Mouse (Mus musculus) regulatory T cell (primary cell): ENCODE data around the gene Cd1d1.
"Not testable (repeated sequence)": the region's sequence is repeated elsewhere in the genome, so short reads cannot be mapped to it uniquely, and the experiment has no call there.

Experiments
- in situ Hi-C: fragments of 300-600 bp; cut with MboI, MseI; formaldehyde crosslinking; loops from one replicate; pipeline ENCODE4 v1.15.1; 2025; ENCODE audit warnings: high pct_unique_total_duplicates

Gene Cd1d1

DNA sequence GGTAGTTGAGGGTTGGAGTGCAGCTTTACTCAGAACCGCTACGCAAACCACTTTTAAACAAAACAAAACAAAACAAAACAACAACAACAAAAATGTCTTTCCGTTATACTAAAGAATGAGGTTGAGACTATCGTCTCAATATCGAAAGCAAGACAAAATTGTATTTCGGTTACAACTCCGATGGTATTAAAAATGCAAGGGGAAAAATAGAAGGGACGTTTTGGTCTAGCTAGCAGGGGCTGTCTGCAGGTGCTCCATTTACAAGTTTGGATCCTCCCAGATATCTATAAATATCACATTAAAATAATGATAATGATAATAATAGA lies at the start of gene Cd1d1:
Cd1d1 (minus strand) TSS at position 27 of the 326 bp plus-strand sequence.
- in situ Hi-C loops = no loop called here

DNA sequence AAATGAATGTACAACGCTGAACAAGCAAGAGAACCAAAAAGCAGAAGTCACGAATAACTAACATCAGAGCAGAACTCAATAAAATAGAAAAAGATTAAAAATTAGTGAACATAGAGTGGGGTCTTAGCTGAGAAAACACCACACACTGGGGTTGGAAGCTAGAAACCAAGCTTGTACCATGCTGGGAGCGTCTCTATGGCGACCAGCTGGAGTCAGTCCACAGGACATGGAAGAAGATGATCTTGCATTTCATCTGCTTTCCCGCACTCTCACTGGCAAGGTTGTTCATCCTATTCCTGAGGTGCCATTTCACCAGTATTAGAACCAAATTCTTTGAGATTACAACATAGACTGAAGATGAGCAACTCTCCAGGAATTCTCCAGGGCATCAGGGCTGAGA lies 48.6 kb upstream of the Cd1d1 start:
- in situ Hi-C loops = no loop called here

DNA sequence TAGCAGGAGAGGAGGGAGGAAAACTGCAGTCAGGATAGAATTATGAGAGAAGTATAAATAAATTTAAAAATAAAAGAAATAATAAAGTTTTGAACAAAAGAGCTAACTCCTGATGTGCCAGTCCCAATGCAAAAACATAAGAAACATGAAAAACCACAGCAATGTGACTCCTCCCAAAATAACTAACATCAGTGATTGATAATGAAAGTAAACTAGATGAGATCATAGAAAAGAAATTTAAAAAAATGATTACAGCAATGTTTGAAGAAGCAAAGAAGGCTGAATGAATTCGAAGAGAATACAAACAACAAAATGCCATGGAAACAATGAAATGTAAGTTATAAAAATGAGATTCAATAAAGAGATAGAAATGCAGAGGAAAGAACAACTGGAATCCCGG lies 42.5 kb upstream of the Cd1d1 start:
- in situ Hi-C loops = no loop called here

DNA sequence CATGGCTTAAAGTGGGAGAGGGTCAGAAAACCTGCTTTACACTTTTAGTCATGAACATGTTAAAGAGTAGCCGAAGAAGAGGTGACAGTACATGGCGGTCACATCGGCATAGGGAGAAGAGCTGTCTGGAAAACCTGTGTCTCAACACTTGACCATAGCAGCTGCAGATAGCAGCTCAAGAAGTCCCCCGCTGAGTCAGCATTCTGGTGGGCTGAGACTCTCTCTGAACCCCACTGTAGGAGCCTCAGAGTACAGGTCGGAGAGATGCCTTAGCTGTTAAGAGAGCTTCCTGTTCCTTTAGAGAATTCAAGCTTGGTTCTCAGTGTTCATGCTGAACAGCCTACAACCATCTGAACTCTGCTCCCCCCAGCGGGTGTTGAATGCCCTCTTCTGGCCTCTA lies 39.3 kb upstream of the Cd1d1 start:
- in situ Hi-C loops = no loop called here

DNA sequence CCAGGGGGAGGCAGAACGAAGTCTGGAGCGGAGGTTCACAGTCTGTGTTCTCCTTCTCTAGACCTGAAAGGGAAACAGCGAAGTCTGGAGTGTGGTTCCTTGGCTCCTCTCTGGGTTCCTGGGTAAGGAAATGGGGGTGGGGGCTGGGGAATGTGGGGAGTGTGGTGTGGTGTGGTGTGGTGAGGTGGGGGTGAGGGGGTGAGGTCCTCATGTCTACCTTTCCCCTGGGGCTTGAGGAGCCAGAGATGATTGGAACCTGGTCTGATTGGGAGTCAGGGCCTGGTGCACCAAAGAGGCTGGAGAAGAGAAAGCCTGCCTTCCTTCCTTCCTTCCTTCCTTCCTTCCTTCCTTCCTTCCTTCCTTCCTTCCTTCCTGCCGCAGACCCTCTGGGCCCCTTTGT lies 34.8 kb upstream of the Cd1d1 start:
- in situ Hi-C loops = no loop called here

DNA sequence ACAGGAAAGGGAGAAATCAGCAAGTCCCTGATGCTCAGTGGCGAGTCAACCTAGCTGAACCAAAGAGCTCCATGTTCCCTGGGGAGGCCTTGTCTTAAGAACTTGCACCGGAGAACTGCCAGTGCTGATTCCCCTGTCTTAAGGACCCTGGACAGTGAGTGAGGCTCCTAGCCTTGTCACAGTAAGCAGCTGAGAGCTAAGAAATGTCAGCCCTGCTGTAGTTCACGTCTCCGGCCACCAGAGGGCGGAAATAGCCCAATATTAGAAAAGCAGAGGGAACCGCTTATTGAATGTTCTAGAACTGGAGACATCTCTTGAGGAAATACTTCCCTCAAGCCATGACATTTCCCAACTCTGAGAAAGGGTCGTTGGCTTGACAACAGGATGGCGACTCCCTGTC lies 34.1 kb upstream of the Cd1d1 start:
- in situ Hi-C loops = no loop called here

DNA sequence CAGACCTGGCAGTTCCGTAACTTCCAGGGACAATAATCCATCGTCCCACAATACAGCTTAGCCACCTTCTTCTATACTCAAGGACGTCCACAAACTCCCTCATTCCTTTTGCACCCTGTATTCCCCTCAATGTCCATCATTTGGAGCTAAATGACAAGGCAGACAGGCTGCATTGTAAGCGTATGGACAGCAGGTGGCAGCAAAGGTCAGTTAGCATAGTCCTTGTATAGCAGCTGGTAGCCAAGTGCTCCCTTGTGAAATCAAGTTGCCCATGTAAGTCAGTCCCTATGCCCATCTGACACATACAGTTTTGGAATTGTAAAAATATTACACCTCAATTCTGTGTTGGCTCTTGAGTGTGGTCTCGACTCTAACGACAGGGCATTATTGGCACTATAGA lies 31.6 kb upstream of the Cd1d1 start:
- in situ Hi-C loops = no loop called here

DNA sequence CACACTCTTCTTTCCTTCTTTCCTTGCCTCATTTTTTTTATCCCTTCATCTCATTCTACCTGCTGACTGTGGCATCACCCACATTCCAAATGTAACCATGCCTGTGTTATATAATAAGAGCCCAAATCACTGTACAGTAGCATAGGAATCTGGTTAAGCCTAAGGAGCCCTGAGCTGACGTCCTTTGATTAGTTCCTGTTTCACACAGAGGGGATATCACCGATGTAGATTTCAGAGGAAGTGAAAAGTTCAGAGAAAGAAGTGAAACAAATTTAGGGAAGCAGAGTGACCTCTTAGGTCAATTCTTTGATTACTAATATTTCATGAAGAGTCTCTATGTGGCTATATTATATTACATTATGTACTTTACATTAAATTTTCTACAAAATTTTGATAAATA lies 18.5 kb upstream of the Cd1d1 start:
- in situ Hi-C loops = no loop called here

DNA sequence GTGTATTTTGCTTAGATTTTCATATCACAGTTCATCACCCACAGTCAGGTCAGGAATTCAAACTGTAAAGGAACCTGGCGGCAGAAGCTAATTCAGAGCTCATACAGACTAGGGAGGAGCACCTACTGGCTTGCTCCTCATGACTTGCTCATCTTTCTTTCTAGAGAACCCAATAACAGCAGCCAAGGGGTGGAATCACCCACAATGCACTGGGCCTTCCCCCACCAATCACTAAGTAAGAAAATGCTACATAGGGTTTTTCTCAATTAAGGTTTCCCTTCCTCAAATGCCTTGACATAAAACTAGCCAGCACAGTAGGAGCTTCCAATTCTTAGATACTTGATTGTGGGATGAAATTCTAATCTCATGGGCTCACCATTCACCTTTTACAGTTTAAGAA lies 17.8 kb upstream of the Cd1d1 start:
- in situ Hi-C loops = no loop called here

DNA sequence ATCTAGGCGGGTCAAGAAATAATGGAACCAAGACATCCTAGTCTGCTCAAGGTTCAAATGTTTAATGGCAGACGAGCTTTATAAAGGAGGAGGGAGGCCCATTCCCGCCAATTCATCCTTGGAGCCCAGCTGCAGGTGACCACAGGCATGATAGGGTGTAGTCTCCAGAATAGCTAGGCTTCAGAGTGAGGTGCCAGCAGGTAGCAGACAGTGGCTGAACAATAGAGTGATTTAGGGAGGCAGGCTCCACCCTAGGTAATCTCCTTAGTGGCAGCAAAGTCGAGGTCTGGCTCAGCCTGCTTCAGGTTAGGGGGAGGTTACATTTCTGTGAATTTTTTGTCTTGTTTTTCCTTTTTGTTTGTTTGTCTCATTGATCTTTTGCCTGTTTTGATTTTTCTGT lies 16.7 kb upstream of the Cd1d1 start:
- in situ Hi-C loops = no loop called here

DNA sequence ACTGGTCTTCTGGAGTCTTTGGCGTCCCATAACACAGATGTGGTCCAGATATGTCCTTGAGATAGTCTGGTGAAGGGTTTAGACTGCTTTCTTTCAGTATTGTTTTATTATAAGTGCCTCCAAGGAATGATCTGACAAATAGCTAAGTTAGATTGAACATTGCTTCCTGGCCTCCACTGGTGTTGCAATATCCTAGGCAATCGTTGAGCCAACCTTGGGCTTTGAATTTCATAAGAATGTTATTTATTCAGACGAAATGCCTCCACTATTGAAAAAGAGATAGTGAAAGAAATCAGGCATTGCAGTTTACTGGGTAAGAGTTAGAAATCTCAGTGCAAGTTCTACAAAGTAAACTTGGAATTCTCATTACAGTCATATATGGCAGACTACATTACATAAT lies 13.2 kb upstream of the Cd1d1 start:
- in situ Hi-C loops = not testable (repeated sequence)

DNA sequence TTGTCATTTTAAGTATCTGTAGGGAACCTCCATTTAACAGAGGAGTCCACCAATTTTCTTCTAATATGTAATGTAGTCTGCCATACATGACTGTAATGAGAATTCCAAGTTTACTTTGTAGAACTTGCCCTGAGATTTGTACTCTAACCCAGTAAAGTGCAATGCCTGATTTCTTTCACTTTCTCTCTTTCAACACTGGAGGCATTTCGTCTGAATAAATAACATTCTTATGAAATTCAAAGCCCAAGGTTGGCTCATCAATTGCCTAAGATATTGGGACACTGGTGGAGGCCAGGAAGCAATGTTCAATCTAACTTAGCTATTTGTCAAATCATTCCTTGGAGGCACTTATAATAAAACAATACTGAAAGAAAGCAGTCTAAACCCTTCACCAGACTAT lies 9.0 kb upstream of the Cd1d1 start:
- in situ Hi-C loops = not testable (repeated sequence)

DNA sequence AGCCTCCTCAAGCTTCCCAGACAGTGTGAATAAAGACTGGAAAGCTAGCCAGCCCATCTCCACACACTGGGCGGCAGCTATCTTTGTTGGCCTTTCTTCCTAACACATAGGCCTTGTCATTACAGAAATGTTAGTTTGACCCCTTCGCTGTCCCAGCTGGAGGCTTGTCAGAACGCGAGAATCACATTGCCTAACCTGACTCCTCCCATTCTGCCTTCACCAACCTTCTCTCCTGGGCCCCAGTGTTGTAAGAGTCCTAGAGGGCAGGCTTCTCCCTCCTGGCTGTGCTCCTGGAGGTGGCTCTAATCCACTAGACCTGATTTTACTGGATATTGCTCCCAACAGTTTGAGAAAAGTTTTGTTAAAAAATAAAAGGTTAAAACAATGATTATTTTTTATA lies 1.4 kb upstream of the Cd1d1 start:
- in situ Hi-C loops = no loop called here

DNA sequence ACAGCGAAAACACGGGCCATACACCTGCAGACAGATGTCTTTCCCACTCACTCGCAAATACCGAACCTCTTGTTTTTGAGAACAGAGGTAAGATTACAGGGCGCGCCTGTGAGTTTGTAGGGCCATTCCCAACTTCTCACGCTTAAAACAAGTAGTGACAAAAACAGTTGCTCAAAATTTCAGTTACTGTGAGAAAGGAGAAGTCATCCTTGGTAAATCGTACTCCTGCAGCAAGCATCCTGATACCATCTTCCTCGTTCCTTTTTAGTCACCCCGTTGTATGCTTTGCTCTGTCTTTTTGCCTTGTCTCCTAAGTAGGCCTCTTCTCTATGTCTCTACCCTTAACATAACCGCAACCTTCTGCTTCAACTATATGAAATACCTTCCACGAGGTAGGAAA lies 810 bp upstream of the Cd1d1 start:
- in situ Hi-C loops = no loop called here

DNA sequence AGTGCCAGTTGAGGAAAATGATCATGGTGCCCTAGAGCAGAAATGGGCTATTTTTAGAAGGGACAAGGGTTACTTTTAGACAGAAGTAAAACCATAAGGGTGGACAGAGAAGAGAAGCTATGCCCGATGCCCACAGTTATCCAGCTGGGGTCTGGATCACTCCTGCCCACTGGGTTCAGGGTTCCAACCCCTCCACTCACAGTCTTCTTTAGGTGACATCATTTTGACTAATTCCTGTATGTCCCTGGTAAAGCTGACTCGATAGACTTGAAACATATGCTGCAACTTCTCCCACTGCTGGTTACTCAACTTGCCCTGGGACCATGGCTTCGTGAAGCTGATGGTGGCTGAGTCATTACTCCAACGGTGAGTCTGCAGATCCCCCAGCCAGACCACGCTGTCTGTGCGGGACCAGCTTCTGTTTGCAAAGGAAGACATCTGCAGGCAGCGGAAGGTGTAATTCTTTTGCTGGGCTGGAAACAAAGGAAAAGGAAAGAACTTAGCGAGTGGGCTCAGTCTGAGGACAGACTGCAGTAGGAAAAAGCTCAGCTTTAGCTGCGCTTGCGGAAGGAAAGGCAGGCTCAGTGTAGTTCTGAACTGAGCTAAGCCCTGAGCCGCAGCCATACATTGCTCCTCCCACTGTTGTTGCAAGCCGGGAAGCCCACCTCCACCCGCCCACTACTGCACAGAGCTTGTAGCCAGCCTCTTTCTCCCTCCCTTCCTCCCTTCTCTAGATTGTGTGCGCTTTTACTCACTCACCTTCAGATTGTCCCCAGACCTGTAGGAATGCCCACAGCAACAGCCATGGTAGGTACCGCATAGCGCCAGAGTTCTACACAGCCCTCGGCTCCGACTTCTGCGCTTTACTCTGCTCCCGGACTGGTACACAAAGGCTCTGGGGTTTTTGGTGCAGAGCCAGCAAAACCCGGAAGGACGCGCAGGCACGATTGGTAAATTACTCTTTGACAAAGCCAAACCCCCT lies 517 bp downstream of the Cd1d1 start:
- in situ Hi-C loops = not testable (repeated sequence)

DNA sequence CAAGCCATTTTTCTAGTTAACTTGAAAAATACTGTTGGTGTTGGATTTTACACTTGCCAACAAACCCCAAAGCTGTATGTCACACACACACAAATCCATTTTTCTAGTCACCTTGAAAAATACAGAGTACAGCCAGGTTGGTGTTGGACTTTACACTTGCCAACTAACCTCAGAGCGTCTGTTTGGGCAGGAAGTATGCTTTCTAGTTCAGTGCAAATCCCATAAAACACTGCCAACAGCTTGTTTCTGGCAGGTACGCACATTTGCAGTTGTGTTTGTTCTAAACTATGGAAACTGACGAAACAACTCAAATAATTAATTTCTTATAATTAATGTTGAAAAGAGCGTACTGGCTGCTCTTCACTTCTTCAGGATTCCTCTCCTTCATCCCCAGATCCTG lies 3.1 kb downstream of the Cd1d1 start:
- in situ Hi-C loops = no loop called here

DNA sequence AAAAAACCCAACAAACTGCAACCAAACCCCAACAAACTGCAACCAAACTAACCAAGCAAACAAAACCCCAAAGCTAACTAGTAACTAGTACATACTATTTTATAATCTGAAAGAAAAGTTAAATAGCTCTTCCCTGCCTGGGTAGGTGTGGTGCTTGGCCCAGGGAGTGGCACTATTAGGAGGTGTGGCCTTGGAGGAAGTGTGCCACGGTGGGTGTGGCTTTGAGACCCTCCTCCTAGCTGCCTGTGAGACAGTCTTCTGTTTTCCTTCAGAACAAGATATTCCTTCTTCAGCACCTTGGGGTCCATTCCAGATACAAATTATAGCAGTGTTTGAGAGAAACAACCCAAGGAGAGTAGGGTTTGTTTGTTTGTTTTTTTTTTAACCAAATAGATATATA lies 3.9 kb downstream of the Cd1d1 start:
- in situ Hi-C loops = no loop called here

DNA sequence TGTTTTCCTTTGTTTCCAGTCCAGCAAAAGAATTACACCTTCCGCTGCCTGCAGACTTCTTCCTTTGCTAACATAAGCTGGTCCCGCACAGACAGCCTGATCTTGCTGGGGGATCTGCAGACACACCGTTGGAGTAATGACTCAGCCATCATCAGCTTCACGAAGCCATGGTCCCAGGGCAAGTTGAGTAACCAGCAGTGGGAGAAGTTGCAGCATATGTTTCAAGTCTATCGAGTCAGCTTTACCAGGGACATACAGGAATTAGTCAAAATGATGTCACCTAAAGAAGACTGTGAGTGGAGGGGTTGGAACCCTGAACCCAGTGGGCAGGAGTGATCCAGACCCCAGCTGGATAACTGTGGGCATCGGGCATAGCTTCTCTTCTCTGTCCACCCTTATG lies 12.3 kb downstream of the Cd1d1 start:
- in situ Hi-C loops = not testable (repeated sequence)

DNA sequence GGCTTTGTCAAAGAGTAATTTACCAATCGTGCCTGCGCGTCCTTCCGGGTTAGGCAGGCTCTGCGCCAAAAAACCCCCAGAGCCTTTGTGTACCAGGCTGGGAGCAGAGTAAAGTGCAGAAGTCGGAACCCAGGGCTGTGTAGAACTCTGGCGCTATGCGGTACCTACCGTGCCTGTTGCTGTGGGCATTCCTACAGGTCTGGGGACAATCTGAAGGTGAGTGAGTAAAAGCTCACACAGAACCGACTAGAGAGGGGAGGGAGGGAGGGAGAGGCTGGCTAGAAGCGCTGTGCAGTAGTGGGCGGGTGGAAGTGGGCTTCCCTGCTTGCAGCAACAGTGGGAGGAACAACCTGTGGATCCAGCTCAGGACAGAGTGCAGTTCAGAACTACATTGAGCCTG lies 12.8 kb downstream of the Cd1d1 start:
- in situ Hi-C loops = no loop called here

DNA sequence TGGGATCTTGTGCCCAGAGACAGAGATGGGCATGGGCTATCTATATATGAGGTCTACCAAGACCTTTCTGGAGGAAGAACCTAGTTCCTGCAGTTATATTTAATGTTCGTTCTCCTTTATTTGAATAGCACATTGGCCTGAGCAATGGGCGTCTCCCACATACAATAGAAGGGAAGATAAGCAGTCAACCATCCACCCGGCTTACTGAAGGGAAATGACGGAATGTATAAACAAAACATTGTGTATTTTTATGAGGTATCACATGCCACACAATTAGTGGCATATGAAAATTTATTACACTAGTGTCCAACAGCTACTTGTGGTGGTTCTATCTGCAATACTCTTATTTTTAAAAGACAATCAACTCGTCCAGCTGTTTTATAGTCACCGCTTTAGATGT lies 15.9 kb downstream of the Cd1d1 start:
- in situ Hi-C loops = no loop called here

DNA sequence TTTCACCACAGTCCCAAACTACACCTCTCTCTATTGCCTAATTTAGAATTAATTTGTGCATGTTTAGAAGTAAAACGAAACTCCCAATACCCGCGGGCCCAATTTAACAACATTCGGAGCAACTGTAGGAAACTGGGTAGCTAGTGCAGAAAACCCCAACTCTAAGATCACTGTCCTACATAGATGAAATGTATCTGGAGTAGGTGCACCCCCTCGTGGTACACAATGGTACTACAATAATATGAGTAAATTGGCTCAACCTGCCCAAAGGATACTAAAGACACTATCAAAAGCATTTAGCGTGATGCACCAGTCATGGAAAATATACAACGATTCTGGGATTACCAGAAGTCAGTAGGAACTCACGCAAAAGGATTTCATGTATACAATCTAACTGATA lies 22.7 kb downstream of the Cd1d1 start:
- in situ Hi-C loops = loop anchor here (5.0 kb wide), 2 partner anchors 64 to 194 kb away; no protein-coding TSS in a partner anchor

DNA sequence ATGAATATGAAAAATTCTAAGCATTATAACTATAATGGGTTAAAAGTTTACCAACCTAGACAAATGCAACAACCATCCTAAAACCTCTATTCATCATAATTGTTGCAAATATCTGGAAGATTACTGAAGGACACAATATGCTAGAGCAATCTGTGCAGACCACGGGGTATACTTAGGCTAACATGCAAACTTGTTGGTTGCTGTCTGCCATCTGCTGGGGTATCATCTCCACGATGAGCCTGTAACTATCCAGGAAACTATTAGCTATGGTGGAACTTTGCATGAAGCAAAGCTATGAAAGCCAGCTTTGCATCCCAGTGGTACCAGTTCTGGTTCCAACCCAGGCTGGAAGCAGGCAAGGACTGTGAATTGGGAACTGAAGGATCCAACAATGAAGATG lies 24.1 kb downstream of the Cd1d1 start:
- in situ Hi-C loops = loop anchor here (5.0 kb wide), 2 partner anchors 63 to 193 kb away; no protein-coding TSS in a partner anchor

DNA sequence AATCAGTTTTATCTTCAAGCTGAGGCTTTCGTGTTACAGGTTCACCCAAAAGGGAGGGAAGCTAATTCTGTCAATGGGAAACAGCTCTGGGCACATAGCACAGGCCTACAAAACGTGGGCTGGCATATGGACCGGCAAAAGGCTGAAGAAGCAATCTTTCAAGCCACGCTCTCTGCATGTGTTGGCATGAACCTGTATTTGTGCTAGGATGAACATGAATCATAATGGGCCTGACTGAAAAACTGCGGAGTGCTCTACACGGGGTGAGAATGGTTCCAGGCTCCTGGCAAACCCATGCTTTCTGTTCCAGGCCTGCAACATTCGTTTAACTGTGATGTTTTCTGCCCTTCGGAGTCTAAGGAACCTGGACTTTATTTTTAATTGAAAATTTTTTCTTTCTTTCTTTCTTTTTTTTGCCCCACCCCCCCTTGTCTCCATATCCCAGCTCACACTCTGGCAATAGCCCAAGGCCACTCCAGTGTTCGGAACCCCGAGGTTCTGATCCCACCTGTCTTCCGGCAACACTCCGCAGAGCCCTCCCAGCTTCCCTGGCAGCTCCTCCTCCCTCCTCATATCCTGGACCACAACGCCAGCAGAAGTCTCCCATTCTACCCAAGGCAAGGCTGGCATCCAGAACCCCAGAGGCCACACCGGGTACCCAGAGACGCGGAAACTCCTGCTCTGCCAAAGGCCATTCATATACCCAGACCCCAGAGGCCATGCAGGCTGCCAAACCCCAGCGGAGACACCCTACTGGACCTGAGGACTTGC lies 36.4 kb downstream of the Cd1d1 start:
- in situ Hi-C loops = no loop called here
